Mouse (Mus musculus) ES-Bruce4 (cell line): ENCODE data around the gene Susd4.

Experiments used
- CTCF ChIP-seq: IDR thresholded peaks from one replicate; pipeline ENCODE4 v1.8.1; 2011; ENCODE audit warnings: low read depth, low read length
- POLR2A ChIP-seq: IDR thresholded peaks from one replicate; pipeline ENCODE4 v1.8.1; 2011; ENCODE audit warnings: low read length; ENCODE audit not compliant: insufficient read depth

DNA sequence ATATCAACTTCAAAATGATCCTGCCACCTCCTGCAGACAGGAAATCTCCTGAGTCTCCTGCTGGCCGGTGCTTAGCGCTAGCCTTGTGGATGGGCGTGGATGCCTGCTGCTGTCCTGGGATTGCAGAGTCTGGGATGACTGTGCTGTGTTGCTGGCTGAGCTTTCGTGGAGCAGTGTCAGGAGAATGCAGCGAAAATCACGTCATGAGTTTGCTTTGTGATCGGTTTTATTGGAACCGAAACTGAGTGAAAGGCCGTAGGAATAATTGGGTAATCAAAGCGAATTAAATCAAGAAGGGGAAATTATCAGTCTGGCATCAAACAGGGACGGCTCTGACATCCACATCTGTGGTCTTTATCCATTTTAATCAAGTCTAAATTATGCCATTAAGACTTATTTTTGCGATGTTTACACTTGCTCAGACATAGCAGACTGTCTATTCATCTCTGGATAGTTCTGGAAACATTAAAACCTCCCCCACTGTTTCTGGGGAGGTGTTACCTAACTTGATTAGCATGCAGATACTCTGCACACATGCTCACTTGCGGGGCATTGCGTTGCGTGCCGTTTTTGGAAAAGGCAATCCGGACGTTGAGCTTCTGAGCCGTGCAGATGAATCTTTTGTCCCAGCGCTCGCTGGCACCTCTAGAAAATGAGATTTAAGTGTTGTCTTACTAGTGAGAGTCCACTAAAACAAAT lies 60.2 kb downstream of the Susd4 start:
- TF ChIP-seq CTCF (no peak), POLR2A (no peak)
